Mouse (Mus musculus): ENCODE results near the gene Cadm4.

- TF ChIP-seq CTCF (conservative IDR thresholded peaks at IDR 0.05; ENCODE audit: low read length) (no peak), NANOG (IDR thresholded peaks at IDR 0.05; ENCODE audit: borderline replicate concordance, low read length) (no peak), POU5F1 (IDR thresholded peaks at IDR 0.05; ENCODE audit: borderline replicate concordance, low read length) (no peak)
Measured at GRCm38 (mm10) chr7:24481474-24482207, at the start of gene Cadm4.

Measured in E14TG2a.4 (cell line).